Mouse (Mus musculus) embryonic facial prominence, embryonic 12.5 days (tissue): ENCODE data around the gene Aldh16a1. TPM values are rescaled to one million over a fixed set of nuclear protein-coding genes. Genes with fewer than 3 reads are reported as not detected.
"Not testable (repeated sequence)": the region's sequence is repeated elsewhere in the genome, so short reads cannot be mapped to it uniquely, and the experiment has no call there.

Source experiments
- ATAC-seq: fragments of 200-750 bp; cut with Nextera tagmentation; 2 replicates; pipeline ENCODE4 v1.8.0; 2017; ENCODE audit not compliant: insufficient number of reproducible peaks, insufficient read depth, low FRiP score, low TSS enrichment
- H3K27ac ChIP-seq: fragments of 300-500 bp; sonication (generic); 2 replicates; pipeline ENCODE4 v1.5.1; 2016; ENCODE audit warnings: mild to moderate bottlenecking
- H3K27me3 ChIP-seq: fragments of 300-500 bp; sonication (generic); 2 replicates; pipeline ENCODE4 v1.6.1; 2016; ENCODE audit warnings: mild to moderate bottlenecking, moderate library complexity
- H3K36me3 ChIP-seq: fragments of 300-500 bp; sonication (generic); 2 replicates; pipeline ENCODE4 v1.6.1; 2016; ENCODE audit warnings: mild to moderate bottlenecking
- H3K4me1 ChIP-seq: fragments of 300-500 bp; sonication (generic); 2 replicates; pipeline ENCODE4 v1.6.1; 2016
- H3K4me2 ChIP-seq: fragments of 300-500 bp; sonication (generic); replicated peaks from 2 replicates; pipeline ENCODE4 v1.6.1; 2016; ENCODE audit warnings: mild to moderate bottlenecking, moderate library complexity
- H3K4me3 ChIP-seq: fragments of 300-500 bp; sonication (generic); 2 replicates; pipeline ENCODE4 v1.5.1; 2016; ENCODE audit warnings: mild to moderate bottlenecking
- H3K9ac ChIP-seq: fragments of 300-500 bp; sonication (generic); 2 replicates; pipeline ENCODE4 v1.6.1; 2016; ENCODE audit warnings: mild to moderate bottlenecking, moderate library complexity
- H3K9me3 ChIP-seq: fragments of 300-500 bp; sonication (generic); 2 replicates; pipeline ENCODE4 v1.6.1; 2016; ENCODE audit warnings: mild to moderate bottlenecking, moderate library complexity
- WGBS: fragments of 180-500 bp; shearing (Covaris S2); methylation state at CpG from one replicate; pipeline ENCODE4 v1.1.7; 2016; 5-methylcytosine and 5-hydroxymethylcytosine counted together
- polyA plus RNA-seq: library from polyadenylated mRNA; unstranded; fragments of >200 nt; fragmentation: Nextera tagmentation; extraction: Ambion mirVana; gene quantifications from 2 replicates; pipeline ENCODE4 v1.2.1, GENCODE M21; 2016

Aldh16a1 gene
- polyA plus RNA-seq, 1 experiment from 2014 or later = 43.8 TPM

- peak within 1 kb of the TSS; percentile 90 for H3K27ac ChIP-seq
- WGBS = 48% methylated on average over 7 of the region's 7 CpGs
- peak within 1 kb of the TSS; percentile 20; the same call in 1 of the 2 replicates for H3K4me3 ChIP-seq
- ATAC-seq = peak; percentile 82; the same call in 1 of the 2 replicates
- no peaks in the 10 kb centered on the region for H3K27me3 ChIP-seq
- H3K36me3 ChIP-seq = no peaks in the 10 kb centered on the region
- peak within 1 kb of the TSS; percentile 49; the same call in 1 of the 2 replicates for H3K9ac ChIP-seq
- peaks cover 21% of the 10 kb centered on the region for H3K4me1 ChIP-seq
- peak within 1 kb of the TSS; percentile 36 for H3K4me2 ChIP-seq
- H3K9me3 ChIP-seq = no peaks in the 10 kb centered on the region
Measured at GRCm38 (mm10) chr7:45103652-45104180, 50.7 kb downstream of the Aldh16a1 start, which contains the start of gene Fcgrt. Gene Fcgrt, minus strand, starts transcription at chr7:45103851.

- Histone ChIP-seq H3K27ac (peak overlapping the region; percentile 90), H3K4me2 (peak overlapping the region; percentile 36)
- WGBS = 58% methylated on average over 9 of the region's 9 CpGs
Measured at GRCm38 (mm10) chr7:45102940-45103585, 51.3 kb downstream of the Aldh16a1 start.

GRCm38 (mm10) chr7:45102441-45102840 lies 51.9 kb downstream of the Aldh16a1 start:
- peak overlapping the region; percentile 36; the same call in 1 of the 2 replicates for H3K4me2 ChIP-seq
- H3K4me3 ChIP-seq = no peak overlapping the region
- no peak for ATAC-seq
- 82% methylated on average over 11 of the region's 11 CpGs for WGBS
- H3K36me3 ChIP-seq = no peaks in the 10 kb centered on the region
- no peaks in the 10 kb centered on the region for H3K27me3 ChIP-seq
- no peak overlapping the region for H3K27ac ChIP-seq
- H3K9me3 ChIP-seq = no peaks in the 10 kb centered on the region
- H3K4me1 ChIP-seq = peaks cover 21% of the 10 kb centered on the region
- H3K9ac ChIP-seq = no peak overlapping the region

More at GRCm38 (mm10) chr7:45102940-45103585, 51.3 kb downstream of the Aldh16a1 start:
- ATAC-seq = no peak
- H3K4me3 ChIP-seq = peak overlapping the region; percentile 20; the same call in 1 of the 2 replicates
- H3K27me3 ChIP-seq = no peaks in the 10 kb centered on the region
- H3K9me3 ChIP-seq = no peaks in the 10 kb centered on the region
- H3K4me1 ChIP-seq = peaks cover 21% of the 10 kb centered on the region
- H3K9ac ChIP-seq = peak overlapping the region; percentile 49; the same call in 1 of the 2 replicates
- no peaks in the 10 kb centered on the region for H3K36me3 ChIP-seq

DNA sequence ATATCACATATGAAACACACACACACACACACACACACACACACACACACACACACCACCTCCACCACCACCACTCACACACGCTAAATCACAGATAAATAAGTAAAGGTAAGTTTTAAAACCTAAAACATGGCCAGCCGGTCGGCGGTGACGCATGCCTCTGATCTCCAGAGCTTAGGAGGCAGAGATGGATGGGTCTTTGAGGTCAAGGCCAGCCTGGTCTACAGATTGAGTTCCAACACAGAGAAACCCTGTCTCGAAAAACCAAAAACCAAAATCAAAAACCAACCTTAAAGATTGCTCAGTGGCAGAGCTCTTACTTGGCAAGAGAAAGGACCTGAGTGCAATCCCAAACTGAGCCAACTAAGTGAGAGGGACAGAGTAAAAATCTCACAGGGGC lies 54.3 kb downstream of the Aldh16a1 start:
- Histone ChIP-seq H3K9me3 (no peaks in the 10 kb centered on the region), H3K27me3 (no peaks in the 10 kb centered on the region), H3K4me1 (peaks cover 21% of the 10 kb centered on the region), H3K4me3 (no peak overlapping the region), H3K9ac (no peak overlapping the region), H3K4me2 (no peak overlapping the region), H3K36me3 (no peaks in the 10 kb centered on the region), H3K27ac (no peak overlapping the region)
- 90% methylated on average over 6 of the region's 6 CpGs for WGBS
- no peak for ATAC-seq

- Histone ChIP-seq H3K27ac (no peak overlapping the region), H3K4me3 (no peak overlapping the region), H3K27me3 (no peaks in the 10 kb centered on the region), H3K36me3 (no peaks in the 10 kb centered on the region), H3K4me1 (peaks cover 25% of the 10 kb centered on the region), H3K9me3 (no peaks in the 10 kb centered on the region), H3K9ac (no peak overlapping the region), H3K4me2 (no peak overlapping the region)
- WGBS = 87% methylated on average over 8 of the region's 8 CpGs
- ATAC-seq = no peak
Measured at GRCm38 (mm10) chr7:45098541-45099240, 55.7 kb downstream of the Aldh16a1 start.

GRCm38 (mm10) chr7:45097479-45097878 lies 56.9 kb downstream of the Aldh16a1 start:
- WGBS = 52% methylated on average over 6 of the region's 6 CpGs
- H3K9ac ChIP-seq = no peak overlapping the region
- H3K27ac ChIP-seq = 0 out of 2 replicates have a peak overlapping the region, but pooled peaks have one; percentile 11

DNA sequence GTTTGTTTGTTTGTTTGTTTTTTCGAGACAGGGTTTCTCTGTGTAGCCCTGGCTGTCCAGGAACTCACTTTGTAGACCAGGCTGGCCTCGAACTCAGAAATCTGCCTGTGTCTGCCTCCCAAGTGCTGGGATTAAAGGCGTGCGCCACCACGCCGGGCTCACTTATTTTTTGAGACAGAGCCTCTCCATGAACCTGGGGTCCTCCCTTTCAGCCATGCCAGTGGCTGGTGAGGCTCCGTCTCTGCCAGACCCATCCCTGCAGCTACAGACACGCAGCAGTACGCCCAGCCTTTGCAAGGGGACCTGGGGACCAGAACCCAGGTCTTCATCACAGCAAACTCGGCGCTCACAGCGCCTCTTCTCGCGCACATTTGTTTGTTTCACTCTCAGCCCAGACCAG lies 58.4 kb downstream of the Aldh16a1 start:
- 93% methylated on average over 14 of the region's 14 CpGs for WGBS
- not testable (repeated sequence) for ATAC-seq, H3K27me3 ChIP-seq, H3K36me3 ChIP-seq, H3K4me3 ChIP-seq, H3K9me3 ChIP-seq, H3K4me2 ChIP-seq, H3K9ac ChIP-seq, H3K27ac ChIP-seq
- H3K4me1 ChIP-seq = peaks cover 23% of the 10 kb centered on the region; the same call in 1 of the 2 replicates

More at GRCm38 (mm10) chr7:45097479-45097878, 56.9 kb downstream of the Aldh16a1 start:
- no peak overlapping the region for H3K4me3 ChIP-seq
- H3K9me3 ChIP-seq = no peaks in the 10 kb centered on the region
- ATAC-seq = no peak
- no peak overlapping the region for H3K4me2 ChIP-seq
- no peaks in the 10 kb centered on the region for H3K27me3 ChIP-seq
- H3K36me3 ChIP-seq = no peaks in the 10 kb centered on the region
- H3K4me1 ChIP-seq = peaks cover 22% of the 10 kb centered on the region; the same call in 1 of the 2 replicates

- Histone ChIP-seq H3K4me3 (no peak overlapping the region), H3K36me3 (no peaks in the 10 kb centered on the region), H3K4me2 (no peak overlapping the region), H3K27me3 (no peaks in the 10 kb centered on the region), H3K4me1 (peaks cover 28% of the 10 kb centered on the region; the same call in 1 of the 2 replicates), H3K9ac (no peak overlapping the region), H3K27ac (0 out of 2 replicates have a peak overlapping the region, but pooled peaks have one; percentile 88), H3K9me3 (no peaks in the 10 kb centered on the region)
- 81% methylated on average over 6 of the region's 6 CpGs for WGBS
- ATAC-seq = no peak
Measured at GRCm38 (mm10) chr7:45095367-45095766, 59.0 kb downstream of the Aldh16a1 start.

- Histone ChIP-seq H3K4me2 (no peak overlapping the region; the same call in 1 of the 2 replicates), H3K4me3 (no peak overlapping the region), H3K36me3 (0 out of 2 replicates have a peak, but pooled peaks cover 8% of the 10 kb centered on the region), H3K9me3 (no peaks in the 10 kb centered on the region), H3K27me3 (no peaks in the 10 kb centered on the region), H3K27ac (peak overlapping the region; percentile 88), H3K4me1 (peaks cover 34% of the 10 kb centered on the region; the same call in 1 of the 2 replicates), H3K9ac (no peak overlapping the region)
- WGBS = 22% methylated on average over 7 of the region's 7 CpGs
- ATAC-seq = no peak
Measured at GRCm38 (mm10) chr7:45094121-45094520, 60.3 kb downstream of the Aldh16a1 start.

DNA sequence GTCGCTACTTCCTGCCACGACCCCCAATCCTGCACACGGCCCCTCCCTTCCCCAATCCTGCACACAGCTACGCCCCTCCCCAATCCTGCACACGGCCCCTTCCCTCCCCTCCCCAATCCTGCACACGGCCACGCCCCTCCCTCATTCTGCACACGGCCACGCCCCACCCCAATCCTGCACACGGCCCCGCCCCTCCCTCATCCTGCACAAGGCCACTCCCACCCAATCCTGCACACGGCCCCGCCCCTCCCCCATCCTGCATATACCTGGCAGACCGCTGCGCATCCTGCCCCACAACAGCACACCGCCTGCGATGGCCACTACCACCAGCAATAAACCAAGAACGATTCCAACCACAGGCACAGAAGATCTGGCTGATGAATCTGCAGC lies 60.9 kb downstream of the Aldh16a1 start:
- H3K36me3 ChIP-seq = peaks cover 12% of the 10 kb centered on the region
- no peaks in the 10 kb centered on the region for H3K9me3 ChIP-seq
- H3K4me3 ChIP-seq = no peak overlapping the region
- H3K4me1 ChIP-seq = peaks cover 34% of the 10 kb centered on the region; the same call in 1 of the 2 replicates
- no peaks in the 10 kb centered on the region for H3K27me3 ChIP-seq
- peak overlapping the region; percentile 88 for H3K27ac ChIP-seq
- ATAC-seq = no peak
- no peak overlapping the region for H3K9ac ChIP-seq
- peak overlapping the region; percentile 20 for H3K4me2 ChIP-seq
- WGBS = 30% methylated on average over 17 of the region's 18 CpGs

DNA sequence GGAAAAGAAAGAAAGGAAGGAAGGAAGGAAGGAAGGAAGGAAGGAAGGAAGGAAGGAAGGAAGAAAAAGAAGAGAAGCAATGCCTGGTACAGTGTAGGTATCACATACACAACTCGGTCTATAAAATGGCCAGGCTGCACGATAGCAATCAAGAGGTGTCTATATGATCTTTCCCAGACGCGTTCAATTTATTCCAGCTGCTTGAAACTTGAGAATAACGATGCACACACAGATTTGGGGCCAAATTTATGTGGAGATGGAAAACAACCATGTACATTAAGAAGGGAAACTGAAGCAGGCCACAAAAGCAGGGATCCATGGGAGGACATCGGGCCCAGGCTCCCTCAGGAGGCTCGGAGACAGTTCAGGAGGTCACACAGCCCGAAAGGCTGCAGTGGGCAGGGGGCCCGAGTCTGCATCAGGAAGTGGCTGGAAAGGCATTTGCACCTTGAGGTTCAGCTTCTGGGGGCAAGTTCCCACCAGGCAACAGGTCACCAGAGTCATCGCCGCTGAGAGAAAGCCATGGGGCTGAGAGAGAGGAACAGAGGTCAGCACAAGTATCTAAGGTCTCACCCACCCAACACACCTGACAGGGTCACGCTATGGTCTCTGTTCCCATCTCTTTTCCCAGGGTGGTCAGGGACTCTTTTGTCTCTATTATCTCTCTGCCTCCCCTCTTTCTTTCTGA lies 61.4 kb downstream of the Aldh16a1 start:
- H3K9ac ChIP-seq = no peak overlapping the region
- H3K27me3 ChIP-seq = no peaks in the 10 kb centered on the region
- H3K36me3 ChIP-seq = peaks cover 18% of the 10 kb centered on the region
- peaks cover 34% of the 10 kb centered on the region; the same call in 1 of the 2 replicates for H3K4me1 ChIP-seq
- no peak overlapping the region for H3K4me3 ChIP-seq
- no peak for ATAC-seq
- 32% methylated on average over 12 of the region's 12 CpGs for WGBS
- peak overlapping the region; percentile 88 for H3K27ac ChIP-seq
- H3K4me2 ChIP-seq = peak overlapping the region; percentile 20
- no peaks in the 10 kb centered on the region for H3K9me3 ChIP-seq
